Mouse (Mus musculus) heart, embryonic 15.5 days (tissue): ENCODE measurements around the gene Ptcd3. TPM values are rescaled to one million over a fixed set of nuclear protein-coding genes. Genes with fewer than 3 reads are reported as not detected.
A peak's percentile ranks its signal among the peaks of the same experiment; 100 is the strongest.

Source experiments
- ATAC-seq: fragments of 200-750 bp; cut with Nextera tagmentation; replicated peaks from 2 replicates; pipeline ENCODE4 v1.8.0; 2017; ENCODE audit warnings: low read depth, moderate TSS enrichment; ENCODE audit not compliant: insufficient number of reproducible peaks, insufficient read depth, low FRiP score
- H3K27ac ChIP-seq: fragments of 300-500 bp; sonication (generic); 2 replicates; pipeline ENCODE4 v1.5.1; 2015; ENCODE audit warnings: mild to moderate bottlenecking, inconsistent platforms
- H3K27me3 ChIP-seq: fragments of 300-500 bp; sonication (generic); 2 replicates; pipeline ENCODE4 v1.6.1; 2015; ENCODE audit warnings: inconsistent platforms
- H3K36me3 ChIP-seq: fragments of 300-500 bp; sonication (generic); 2 replicates; pipeline ENCODE4 v1.6.1; 2015; ENCODE audit warnings: mild to moderate bottlenecking, inconsistent platforms
- H3K4me1 ChIP-seq: fragments of 300-500 bp; sonication (generic); replicated peaks from 2 replicates; pipeline ENCODE4 v1.6.1; 2015; ENCODE audit warnings: inconsistent platforms
- H3K4me2 ChIP-seq: fragments of 300-500 bp; sonication (generic); 2 replicates; pipeline ENCODE4 v1.6.1; 2015; ENCODE audit warnings: inconsistent platforms, mild to moderate bottlenecking, moderate library complexity
- H3K4me3 ChIP-seq: fragments of 300-500 bp; sonication (generic); 2 replicates; pipeline ENCODE4 v1.5.1; 2015; ENCODE audit warnings: mild to moderate bottlenecking, inconsistent platforms
- H3K9ac ChIP-seq: fragments of 300-500 bp; sonication (generic); 2 replicates; pipeline ENCODE4 v1.6.1; 2015; ENCODE audit warnings: mild to moderate bottlenecking, inconsistent platforms
- H3K9me3 ChIP-seq: fragments of 300-500 bp; sonication (generic); replicated peaks from 2 replicates; pipeline ENCODE4 v1.6.1; 2016; ENCODE audit warnings: inconsistent platforms
- WGBS: fragments of 180-500 bp; shearing (Covaris S2); methylation state at CpG from one replicate; pipeline ENCODE4 v1.1.7; 2015; ENCODE audit warnings: mixed read lengths; 5-methylcytosine and 5-hydroxymethylcytosine counted together
- polyA plus RNA-seq: library from polyadenylated mRNA; unstranded; fragments of >200 nt; fragmentation: Nextera tagmentation; extraction: Ambion mirVana; gene quantifications from 2 replicates; pipeline ENCODE4 v1.2.1, GENCODE M21; 2015

Ptcd3 gene
- polyA plus RNA-seq = 90.8 and 94.6 TPM in 2 replicates

DNA sequence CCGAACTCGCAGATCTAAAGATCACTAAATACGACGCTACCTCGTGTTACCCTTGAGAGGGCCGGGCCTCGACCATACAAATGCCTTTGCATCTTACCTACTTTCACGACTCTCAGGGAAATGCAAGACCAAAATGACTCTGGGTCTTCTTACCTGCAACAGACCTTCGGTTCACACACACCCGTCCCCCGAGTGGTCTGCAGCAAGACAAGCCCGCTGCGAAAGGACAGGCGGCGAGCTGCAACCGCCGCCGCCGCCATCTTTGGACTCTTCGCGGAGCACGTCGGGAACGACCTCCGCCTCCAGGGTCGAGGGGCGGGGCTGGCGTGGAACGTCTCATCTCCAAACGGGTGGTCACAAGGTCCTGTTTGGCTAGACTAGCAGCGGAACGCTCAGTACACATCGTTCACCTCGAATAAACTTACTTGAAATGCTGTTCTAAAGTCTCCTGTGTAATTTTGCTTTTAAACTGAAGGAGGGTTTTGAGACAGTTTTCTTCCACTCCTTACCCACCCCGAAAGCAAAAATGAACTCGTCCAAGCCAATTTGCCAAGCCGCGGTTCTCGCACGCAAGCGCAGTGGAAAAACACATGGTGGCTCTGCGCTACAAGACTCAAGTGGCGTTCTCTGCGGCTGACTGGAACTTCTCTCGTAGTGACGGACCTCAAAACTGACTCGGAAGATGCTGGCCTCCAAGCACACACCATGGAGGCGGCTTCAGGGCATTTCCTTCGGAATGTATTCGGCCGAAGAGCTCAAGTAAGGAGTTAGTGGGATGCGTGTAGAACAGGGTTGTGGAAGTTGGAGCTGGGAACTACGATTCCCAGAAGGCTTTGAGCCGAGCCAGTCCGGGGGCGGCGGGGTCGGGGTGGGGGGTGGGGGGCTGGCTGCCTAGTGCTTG is at the start of gene Ptcd3, which contains the start of gene Polr1a:
Gene Ptcd3, minus strand, starts transcription at position 270 of the 901 bp plus-strand sequence.
Gene Polr1a, plus strand, starts transcription at position 573 of the 901 bp plus-strand sequence.
- peak; percentile 85 for ATAC-seq
- under 1% methylated on average over 58 of the region's 58 CpGs for whole genome bisulfite sequencing
- Histone ChIP-seq H3K9ac (peak within 1 kb of the TSS; percentile 71), H3K4me3 (peak within 1 kb of the TSS; percentile 70), H3K27ac (peak within 1 kb of the TSS; percentile 76), H3K9me3 (no peaks in the 10 kb centered on the region), H3K27me3 (no peaks in the 10 kb centered on the region), H3K36me3 (peaks cover 28% of the 10 kb centered on the region), H3K4me1 (peaks cover 34% of the 10 kb centered on the region), H3K4me2 (peak within 1 kb of the TSS; percentile 67)

DNA sequence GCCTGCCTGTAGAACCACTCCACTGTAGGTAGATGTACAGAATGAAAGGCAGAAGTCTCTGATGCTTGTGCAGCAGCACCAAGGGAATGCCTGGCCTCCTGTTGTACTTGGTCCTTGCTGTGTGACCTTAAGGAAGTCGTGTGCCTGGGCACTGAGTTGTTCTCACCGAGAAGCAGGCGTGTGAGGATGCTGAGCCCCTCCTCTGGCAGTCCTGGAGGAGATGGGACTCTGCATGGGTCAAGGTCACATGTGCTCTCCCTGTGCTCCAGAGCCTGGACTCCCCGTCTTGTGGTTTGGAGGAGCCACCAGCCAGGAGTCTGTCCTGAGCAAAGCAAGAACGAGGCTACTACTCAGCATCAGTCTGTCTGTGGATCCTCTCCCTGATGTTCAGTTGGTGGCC is 42.6 kb upstream of the Ptcd3 start:
- H3K27me3 ChIP-seq = no peaks in the 10 kb centered on the region
- no peak overlapping the region for H3K27ac ChIP-seq
- H3K4me1 ChIP-seq = peaks cover 6% of the 10 kb centered on the region
- no peak overlapping the region for H3K9ac ChIP-seq
- 81% methylated on average over 5 of the region's 5 CpGs for WGBS
- H3K4me2 ChIP-seq = no peak overlapping the region
- H3K4me3 ChIP-seq = no peak overlapping the region
- H3K36me3 ChIP-seq = peaks cover 59% of the 10 kb centered on the region
- H3K9me3 ChIP-seq = no peaks in the 10 kb centered on the region
- no peak for ATAC-seq

DNA sequence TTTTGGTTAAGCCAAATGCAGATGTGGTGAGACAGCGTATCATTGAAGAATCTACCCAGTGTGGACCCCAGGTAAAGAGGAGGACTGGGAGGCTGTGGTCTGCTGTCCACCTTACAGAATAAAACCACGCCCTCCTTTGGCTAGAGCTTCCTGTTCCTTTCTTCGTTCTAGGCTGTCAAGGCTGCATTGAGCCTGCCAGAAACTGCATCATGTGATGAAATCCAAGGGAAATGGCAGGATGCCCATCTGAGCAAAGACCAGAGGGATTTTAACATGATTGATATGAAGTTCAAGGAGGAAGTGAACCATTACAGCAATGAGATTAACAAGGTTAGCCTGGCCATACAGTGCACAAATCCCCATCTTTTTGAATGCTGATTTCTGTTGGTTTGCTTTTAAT is 42.0 kb upstream of the Ptcd3 start:
- no peaks in the 10 kb centered on the region for H3K27me3 ChIP-seq
- no peak overlapping the region for H3K9ac ChIP-seq
- no peak overlapping the region for H3K27ac ChIP-seq
- peaks cover 6% of the 10 kb centered on the region for H3K4me1 ChIP-seq
- ATAC-seq = no peak
- H3K4me3 ChIP-seq = no peak overlapping the region
- no peak overlapping the region for H3K4me2 ChIP-seq
- no peaks in the 10 kb centered on the region for H3K9me3 ChIP-seq
- H3K36me3 ChIP-seq = peaks cover 59% of the 10 kb centered on the region
- WGBS = 67% methylated on average over 3 of the region's 3 CpGs

DNA sequence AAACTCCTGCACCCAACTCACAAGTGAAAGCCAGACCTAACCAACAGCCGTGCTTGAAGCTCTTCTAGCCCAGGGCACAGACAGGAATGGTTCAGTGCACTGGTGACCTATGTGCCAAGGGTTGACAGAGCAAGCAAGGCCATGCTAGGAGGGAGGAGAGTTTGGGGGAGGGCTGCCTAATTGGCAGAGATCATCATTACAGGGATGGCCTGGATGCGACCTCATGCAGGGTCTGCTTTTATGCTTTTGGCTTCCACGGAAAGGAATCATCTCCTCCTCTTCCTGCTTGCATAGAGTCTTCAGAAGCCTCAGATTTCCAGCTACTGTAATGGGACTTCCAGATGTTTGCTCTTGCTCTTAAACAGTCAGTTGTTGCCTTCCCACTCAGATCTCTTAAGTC is 41.2 kb upstream of the Ptcd3 start:
- Histone ChIP-seq H3K27me3 (no peaks in the 10 kb centered on the region), H3K36me3 (peaks cover 59% of the 10 kb centered on the region), H3K4me1 (peaks cover 6% of the 10 kb centered on the region), H3K9ac (no peak overlapping the region), H3K9me3 (no peaks in the 10 kb centered on the region), H3K4me2 (no peak overlapping the region), H3K4me3 (no peak overlapping the region), H3K27ac (no peak overlapping the region)
- ATAC-seq = no peak
- 77% methylated on average over 3 of the region's 3 CpGs for whole genome bisulfite sequencing

DNA sequence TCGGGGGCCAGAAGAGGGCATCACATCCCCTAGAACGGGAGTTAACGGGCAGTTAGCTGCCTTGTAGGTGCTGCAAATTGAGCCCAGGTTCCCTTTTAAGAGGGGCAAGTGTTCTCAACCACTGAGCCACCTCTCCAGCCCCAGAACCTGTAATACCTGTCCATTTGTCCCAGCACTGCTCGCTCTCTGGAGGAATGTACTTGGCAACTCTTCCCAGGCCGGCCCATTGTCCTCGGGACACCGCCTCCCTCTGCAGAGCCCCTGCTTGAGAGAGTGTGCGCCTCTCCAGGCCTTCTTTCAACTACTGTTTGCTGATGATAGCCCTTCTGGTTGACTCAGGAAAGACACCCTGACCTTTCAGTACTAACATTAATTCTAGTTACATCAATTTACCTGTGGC is 37.6 kb upstream of the Ptcd3 start:
- no peak for ATAC-seq
- 92% methylated on average over 8 of the region's 8 CpGs for WGBS
- H3K36me3 ChIP-seq = peaks cover 47% of the 10 kb centered on the region
- H3K4me3 ChIP-seq = no peak overlapping the region
- peaks cover 6% of the 10 kb centered on the region; the same call in 1 of the 2 replicates for H3K4me1 ChIP-seq
- H3K27me3 ChIP-seq = no peaks in the 10 kb centered on the region
- H3K9ac ChIP-seq = no peak overlapping the region
- no peak overlapping the region for H3K27ac ChIP-seq
- no peaks in the 10 kb centered on the region for H3K9me3 ChIP-seq
- no peak overlapping the region for H3K4me2 ChIP-seq

DNA sequence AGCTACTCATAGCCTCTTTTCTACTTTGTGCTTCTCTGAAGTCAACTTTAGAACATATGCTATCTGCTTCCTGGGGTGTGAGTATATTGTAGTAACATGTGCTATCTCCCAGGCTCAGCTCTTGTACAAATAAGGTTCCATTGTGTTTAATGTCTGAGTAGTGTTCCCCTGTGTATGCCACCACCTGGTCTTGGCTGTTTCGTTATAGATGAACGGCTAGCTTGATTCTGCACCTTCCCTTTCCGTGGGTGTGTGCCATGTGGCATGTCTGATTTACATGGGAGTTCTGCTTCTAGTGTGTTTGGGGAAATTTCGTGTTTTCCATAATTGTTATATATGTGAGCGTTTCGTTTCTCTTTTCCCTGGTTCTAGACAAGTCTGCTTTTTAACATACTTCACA is 36.6 kb upstream of the Ptcd3 start:
- ATAC-seq = no peak
- Histone ChIP-seq H3K36me3 (peaks cover 39% of the 10 kb centered on the region), H3K27ac (no peak overlapping the region), H3K4me2 (no peak overlapping the region), H3K9ac (no peak overlapping the region), H3K4me3 (no peak overlapping the region), H3K27me3 (no peaks in the 10 kb centered on the region), H3K4me1 (peaks cover 5% of the 10 kb centered on the region), H3K9me3 (no peaks in the 10 kb centered on the region)
- 83% methylated on average over 6 of the region's 6 CpGs for WGBS

DNA sequence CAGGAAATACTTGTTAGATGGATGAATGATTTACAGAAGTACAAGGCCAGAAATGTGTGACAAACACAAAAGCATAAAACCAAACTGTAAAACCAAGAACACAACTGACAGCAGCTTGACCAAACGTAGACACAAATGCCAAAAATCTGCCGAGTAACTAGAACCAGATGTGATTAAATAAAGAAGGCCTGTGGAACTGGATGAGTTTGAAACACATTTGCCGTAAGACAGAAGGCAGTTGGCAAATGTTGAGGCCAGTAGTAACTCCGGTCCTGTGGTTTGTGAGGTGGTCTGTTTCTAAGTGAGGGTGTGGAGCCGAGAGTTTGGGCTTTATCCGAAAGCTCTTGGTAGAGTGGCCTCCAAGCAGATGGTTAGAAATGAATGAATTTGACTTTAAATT is 32.4 kb upstream of the Ptcd3 start:
- no peaks in the 10 kb centered on the region for H3K27me3 ChIP-seq
- 69% methylated on average over 6 of the region's 6 CpGs for WGBS
- ATAC-seq = no peak
- no peak overlapping the region for H3K27ac ChIP-seq
- H3K4me2 ChIP-seq = no peak overlapping the region
- H3K36me3 ChIP-seq = peaks cover 43% of the 10 kb centered on the region; the same call in 1 of the 2 replicates
- H3K4me1 ChIP-seq = peaks cover 13% of the 10 kb centered on the region
- H3K4me3 ChIP-seq = no peak overlapping the region
- no peaks in the 10 kb centered on the region for H3K9me3 ChIP-seq
- no peak overlapping the region for H3K9ac ChIP-seq

DNA sequence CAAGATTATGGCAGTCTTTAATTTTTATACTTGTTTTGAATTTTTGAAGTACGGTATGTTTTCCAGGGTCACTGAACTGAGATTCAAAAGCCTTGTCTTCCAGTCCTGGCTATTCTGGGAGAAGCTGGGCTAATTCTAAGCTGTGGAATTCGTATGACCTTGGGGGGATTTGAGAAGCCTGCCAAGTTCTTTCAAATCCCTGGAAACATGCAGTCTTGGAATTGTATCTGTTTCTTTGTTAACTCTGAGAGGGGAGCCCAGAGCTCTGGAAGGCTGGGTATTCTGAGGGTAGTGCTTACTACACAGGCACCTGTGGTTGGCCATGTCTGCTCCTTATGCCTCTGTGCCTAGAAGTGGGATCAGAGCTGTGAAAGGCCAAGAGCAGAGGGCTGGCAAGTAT is 27.2 kb upstream of the Ptcd3 start:
- H3K4me1 ChIP-seq = peaks cover 38% of the 10 kb centered on the region
- peaks cover 40% of the 10 kb centered on the region for H3K36me3 ChIP-seq
- no peaks in the 10 kb centered on the region for H3K9me3 ChIP-seq
- no peak overlapping the region for H3K9ac ChIP-seq
- H3K27ac ChIP-seq = peak overlapping the region; percentile 77
- no peak overlapping the region for H3K4me2 ChIP-seq
- WGBS = 27% methylated on average over 2 of the region's 2 CpGs
- H3K27me3 ChIP-seq = no peaks in the 10 kb centered on the region
- H3K4me3 ChIP-seq = no peak overlapping the region
- ATAC-seq = no peak

DNA sequence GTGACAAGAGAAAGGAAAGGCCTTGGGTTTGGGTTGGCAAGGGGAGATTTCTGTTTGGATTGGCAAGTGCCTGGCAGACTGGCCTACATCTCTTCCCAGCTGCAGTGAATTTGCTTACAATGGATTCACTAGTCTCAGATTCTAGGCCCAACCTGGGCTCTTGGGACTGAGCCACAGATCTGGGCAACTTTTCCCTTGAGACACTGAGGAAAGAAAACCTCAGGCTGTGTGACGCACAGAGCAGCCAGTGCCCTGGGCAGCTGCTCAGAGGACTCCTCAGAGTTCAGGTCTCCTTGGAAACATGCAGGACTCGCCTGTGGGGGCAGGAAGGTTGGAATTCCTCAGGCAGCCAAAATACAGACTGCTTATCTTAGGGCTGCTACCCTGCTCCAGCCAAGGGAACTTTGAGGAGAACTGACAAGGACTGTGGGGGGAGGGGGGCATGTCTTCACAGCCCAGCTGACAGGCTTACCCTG is 25.6 kb upstream of the Ptcd3 start:
- ATAC-seq = peak; percentile 75
- no peaks in the 10 kb centered on the region for H3K9me3 ChIP-seq
- H3K4me1 ChIP-seq = peaks cover 29% of the 10 kb centered on the region
- H3K9ac ChIP-seq = no peak overlapping the region
- H3K4me3 ChIP-seq = no peak overlapping the region
- peak overlapping the region; percentile 77 for H3K27ac ChIP-seq
- H3K27me3 ChIP-seq = no peaks in the 10 kb centered on the region
- H3K36me3 ChIP-seq = peaks cover 52% of the 10 kb centered on the region
- 19% methylated on average over 2 of the region's 2 CpGs for WGBS
- no peak overlapping the region for H3K4me2 ChIP-seq

DNA sequence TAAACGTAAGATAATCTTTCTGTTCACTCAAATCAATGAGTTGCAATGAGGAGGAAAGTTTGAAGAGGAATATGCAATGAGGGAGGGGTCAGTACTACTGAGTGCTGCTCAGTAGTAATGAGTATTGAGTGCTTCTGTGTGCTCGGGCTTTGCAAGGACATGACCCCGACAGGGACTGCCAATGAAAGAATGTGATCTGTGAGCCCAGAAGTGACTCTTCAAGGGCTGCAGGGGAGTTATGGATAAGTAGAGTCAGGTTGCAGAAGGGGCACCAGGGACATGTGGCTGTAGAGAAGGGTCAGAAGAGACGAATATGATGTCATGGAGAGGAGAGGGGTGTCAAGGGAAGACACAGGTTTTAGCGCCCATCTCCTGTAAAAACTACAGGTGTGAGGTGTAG is 23.8 kb upstream of the Ptcd3 start:
- Histone ChIP-seq H3K27ac (no peak overlapping the region), H3K4me2 (no peak overlapping the region), H3K4me3 (no peak overlapping the region), H3K9me3 (no peaks in the 10 kb centered on the region), H3K4me1 (peaks cover 29% of the 10 kb centered on the region), H3K9ac (no peak overlapping the region), H3K36me3 (peaks cover 56% of the 10 kb centered on the region), H3K27me3 (no peaks in the 10 kb centered on the region)
- 57% methylated on average over 5 of the region's 5 CpGs for WGBS
- ATAC-seq = no peak

DNA sequence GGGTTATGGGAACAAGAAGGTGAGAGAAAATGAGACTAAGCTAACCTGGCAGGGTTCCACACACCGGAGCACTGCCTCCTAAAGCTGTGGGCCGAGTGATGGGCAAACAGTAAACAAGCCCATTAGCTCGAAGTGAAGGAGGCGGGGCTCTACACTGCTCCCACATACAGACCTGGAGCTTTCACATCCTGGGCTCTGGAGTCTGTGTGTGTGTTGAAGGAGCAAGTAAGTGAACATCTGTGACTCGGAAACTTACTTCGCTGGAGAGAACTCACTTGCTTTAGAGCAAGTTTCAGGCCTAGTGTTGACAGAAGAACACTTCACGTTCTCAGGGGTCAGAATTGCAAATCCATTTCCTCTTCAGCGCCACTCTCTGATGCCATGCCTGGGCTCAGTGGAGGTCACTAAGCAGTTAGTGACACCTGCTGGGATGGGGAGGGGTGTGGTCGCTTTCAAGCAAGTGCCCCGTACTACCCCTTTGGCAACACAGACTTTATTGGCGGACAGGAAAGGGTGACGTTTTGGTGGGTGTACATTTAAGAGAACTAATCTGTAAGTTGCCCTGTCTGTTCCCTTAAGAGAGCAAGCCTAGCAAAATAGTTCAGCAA is 22.4 kb upstream of the Ptcd3 start:
- 79% methylated on average over 12 of the region's 12 CpGs for WGBS
- Histone ChIP-seq H3K9me3 (no peaks in the 10 kb centered on the region), H3K27ac (no peak overlapping the region), H3K36me3 (peaks cover 56% of the 10 kb centered on the region), H3K4me1 (peaks cover 25% of the 10 kb centered on the region), H3K4me2 (no peak overlapping the region), H3K9ac (no peak overlapping the region), H3K27me3 (no peaks in the 10 kb centered on the region), H3K4me3 (no peak overlapping the region)
- no peak for ATAC-seq
